Mouse (Mus musculus) liver, adult (tissue): ENCODE measurements around the gene Krt2.

Source experiments
- GATA4 ChIP-seq: IDR thresholded peaks from 2 replicates; pipeline ENCODE4 v1.6.1; 2014; ENCODE audit warnings: mild to moderate bottlenecking, low read length; ENCODE audit not compliant: insufficient replicate concordance

The Krt2 gene

DNA sequence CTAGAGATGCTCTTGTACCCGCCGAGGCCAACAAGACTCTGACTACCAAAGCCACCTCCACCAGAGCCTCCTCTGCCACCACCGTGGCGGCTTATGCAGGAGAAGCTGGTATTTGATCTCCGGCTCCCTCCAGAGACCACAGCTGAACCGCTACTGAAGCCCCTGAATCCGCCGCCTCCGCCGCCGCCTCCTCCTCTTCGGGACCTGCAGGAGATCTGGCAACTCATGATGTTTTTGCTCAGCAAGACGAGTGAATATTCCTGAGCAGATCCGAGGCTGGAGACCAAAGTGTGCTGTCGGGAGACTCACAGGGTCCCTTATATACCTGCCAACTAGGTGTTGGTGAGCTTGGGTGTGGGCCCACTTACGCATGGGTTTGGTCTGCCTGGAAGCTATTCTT, at the start of gene Krt2:
Krt2 (minus strand) TSS at position 295 of the 400 bp plus-strand sequence.
- no peak for TF ChIP-seq GATA4

DNA sequence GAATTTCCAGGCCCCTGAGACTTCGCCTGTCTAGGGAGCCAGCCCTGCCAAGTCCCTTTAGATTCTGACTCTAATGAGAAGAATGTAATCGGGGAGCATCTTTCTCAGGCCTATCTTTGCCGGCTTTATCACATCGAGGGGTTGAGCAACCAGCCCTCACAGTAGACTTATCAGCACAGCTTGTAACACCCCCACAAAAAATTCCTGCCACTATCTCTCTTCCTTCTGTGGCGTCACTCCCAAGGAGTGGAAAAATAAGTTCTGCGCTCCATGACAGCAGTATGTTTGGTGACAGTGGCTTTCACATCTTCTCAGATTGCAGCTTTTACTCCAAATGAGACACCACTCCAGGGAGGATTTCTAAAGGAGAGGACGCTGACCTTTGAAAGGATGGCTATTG, 48.8 kb upstream of the Krt2 start:
- no peak for TF ChIP-seq GATA4

GRCm38 (mm10) chr15:101860421-101861130, 42.6 kb upstream of the Krt2 start:
- TF ChIP-seq GATA4: no peak

GRCm38 (mm10) chr15:101859735-101860170, 41.8 kb upstream of the Krt2 start:
- TF ChIP-seq GATA4: no peak

GRCm38 (mm10) chr15:101858673-101859425, 40.9 kb upstream of the Krt2 start:
- TF ChIP-seq GATA4: no peak

DNA sequence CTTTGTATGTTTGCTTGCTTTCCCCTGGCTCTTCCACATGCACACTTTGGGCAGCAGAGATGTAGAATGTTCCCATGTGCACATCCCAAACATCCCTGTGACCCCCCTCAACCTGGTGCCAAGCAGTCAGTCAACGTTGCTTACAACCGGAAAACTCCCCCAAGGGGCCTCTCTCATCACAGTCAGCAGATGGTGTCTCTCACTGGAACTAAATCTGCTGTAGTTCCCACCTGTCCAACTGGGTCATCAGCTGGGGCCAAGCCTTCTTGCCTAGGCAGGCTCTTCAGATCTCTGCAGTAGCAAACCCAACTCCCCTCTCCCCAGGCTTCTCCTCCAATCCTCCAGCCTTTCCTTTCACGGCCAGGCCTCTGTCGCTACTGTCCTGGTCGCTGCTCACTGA, 38.7 kb upstream of the Krt2 start:
- no peak for TF ChIP-seq GATA4

DNA sequence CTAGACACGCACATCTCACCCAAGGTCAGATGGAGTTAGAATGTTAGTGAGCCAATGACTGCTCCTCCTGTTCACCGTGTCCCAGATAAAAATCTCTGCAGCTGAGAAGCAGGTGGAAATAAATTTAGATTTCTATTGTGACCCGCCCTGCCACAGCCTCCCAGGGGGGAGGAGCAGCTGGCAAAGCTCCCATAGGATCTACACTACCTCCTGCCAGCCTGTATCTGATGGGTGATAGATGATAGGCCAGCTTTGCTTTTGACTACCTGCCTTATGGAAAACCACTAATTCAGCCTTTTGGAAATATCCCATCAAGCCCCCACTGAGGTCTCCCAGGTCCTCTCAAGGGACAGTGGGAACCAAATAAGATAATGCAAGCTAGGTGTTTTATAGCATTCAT, 37.8 kb upstream of the Krt2 start:
- no peak for TF ChIP-seq GATA4

GRCm38 (mm10) chr15:101854294-101854693, 36.3 kb upstream of the Krt2 start:
- no peak for TF ChIP-seq GATA4

GRCm38 (mm10) chr15:101852571-101852970, 34.6 kb upstream of the Krt2 start:
- no peak for TF ChIP-seq GATA4

DNA sequence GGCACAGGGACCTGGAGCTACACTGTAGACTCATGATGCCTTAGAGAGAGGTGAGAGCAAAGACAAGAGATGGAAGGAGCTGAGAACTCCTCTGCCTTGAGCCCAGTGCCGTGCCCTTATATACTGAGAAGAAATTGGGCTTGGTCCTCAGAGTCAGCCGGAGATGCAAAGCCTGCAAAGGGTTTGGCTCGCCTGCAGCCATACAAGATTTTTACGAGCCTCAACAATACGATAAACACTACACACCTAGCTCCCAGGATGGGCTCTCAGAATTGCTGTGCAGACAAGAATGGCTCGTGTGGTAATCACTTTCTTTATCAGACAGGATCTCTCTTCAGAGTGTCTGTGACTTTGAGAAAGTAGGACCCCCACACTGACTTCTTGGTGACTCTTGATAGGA, 32.7 kb upstream of the Krt2 start, which contains the start of gene Krt1:
Krt1 (minus strand) TSS at position 101 of the 400 bp plus-strand sequence.
- TF ChIP-seq GATA4: no peak

- TF ChIP-seq GATA4: no peak
These were observed 28.0 kb upstream of the Krt2 start for GRCm38 (mm10) chr15:101845971-101846403.

- no peak for TF ChIP-seq GATA4
These were observed 25.2 kb upstream of the Krt2 start for GRCm38 (mm10) chr15:101843192-101843591.

GRCm38 (mm10) chr15:101834784-101835328, 16.9 kb upstream of the Krt2 start:
- TF ChIP-seq GATA4: no peak

DNA sequence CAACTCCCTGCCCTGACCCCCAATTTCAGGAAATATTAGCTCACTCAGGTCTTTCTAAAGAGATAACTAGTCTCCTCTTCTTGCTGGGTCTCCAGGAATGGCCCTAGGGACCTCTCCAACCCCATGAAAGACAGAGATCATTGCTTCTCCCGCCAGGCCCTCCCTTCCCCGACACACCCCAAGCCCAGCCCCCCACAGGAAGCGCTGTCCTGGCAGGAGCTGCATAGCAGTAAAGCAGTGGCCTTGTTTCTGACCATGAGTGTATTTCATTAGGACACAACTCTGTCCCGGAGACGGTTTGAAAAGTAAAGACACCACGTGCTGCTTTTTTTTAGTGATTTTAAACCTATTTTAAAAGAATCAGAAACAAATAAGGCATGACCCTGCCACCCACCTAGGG, 15.2 kb upstream of the Krt2 start:
- no peak for TF ChIP-seq GATA4

DNA sequence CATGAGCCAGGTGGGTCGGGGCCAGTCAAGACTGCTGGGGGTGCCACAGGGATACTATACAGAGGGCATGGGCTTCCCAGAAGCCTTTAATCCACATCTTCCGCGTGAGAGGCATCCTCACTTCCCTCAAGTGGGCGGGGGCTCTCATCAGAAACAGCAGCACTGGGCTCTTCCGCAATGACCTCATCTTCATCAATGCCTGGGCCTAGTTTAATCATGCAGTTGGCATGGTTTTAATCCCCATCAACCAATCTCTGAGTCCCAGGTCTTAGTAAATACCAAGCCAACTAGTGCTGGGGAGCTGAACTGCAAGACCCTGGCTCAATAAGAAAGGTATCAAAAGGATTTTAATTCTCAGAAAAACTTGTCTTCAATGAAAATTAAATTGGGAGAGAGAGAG, 11.5 kb upstream of the Krt2 start:
- no peak for TF ChIP-seq GATA4

DNA sequence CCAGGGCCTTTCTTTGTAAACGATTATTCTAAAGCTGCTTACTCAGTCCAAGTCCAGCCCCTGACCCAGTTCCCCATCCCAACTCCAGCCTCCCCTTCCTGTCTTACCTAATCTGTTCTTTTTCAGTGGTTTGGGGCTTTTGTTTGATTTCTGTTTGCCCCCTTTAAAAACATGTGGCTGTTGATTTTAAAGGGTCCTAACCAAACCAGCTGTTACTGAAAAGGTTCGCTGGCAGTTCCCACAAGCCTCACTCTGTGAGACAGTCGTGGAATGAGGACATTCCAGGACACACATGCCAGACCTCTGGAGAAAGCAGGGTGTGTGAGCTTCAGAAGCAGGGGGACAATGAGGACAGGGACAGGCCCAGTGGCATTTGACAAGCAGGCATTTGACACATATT, 3.8 kb upstream of the Krt2 start:
- TF ChIP-seq GATA4: no peak
